Mouse (Mus musculus) adrenal gland, postnatal 14 days (tissue): ENCODE data around the gene Ralgapa2. TPM values are rescaled to one million over a fixed set of nuclear protein-coding genes. Genes with fewer than 3 reads are reported as not detected.

ENCODE experiments used
- DNase-seq: peaks from one replicate; pipeline ENCODE4 v3.0.0; 2021; ENCODE audit warnings: mixed read lengths
- total RNA-seq: library from RNA; stranded (reverse); gene quantifications from 2 replicates; pipeline ENCODE4 v1.2.3, GENCODE M21; 2021

Gene Ralgapa2
- total RNA-seq, 1 experiment from 2014 or later: 35.3 TPM

DNA sequence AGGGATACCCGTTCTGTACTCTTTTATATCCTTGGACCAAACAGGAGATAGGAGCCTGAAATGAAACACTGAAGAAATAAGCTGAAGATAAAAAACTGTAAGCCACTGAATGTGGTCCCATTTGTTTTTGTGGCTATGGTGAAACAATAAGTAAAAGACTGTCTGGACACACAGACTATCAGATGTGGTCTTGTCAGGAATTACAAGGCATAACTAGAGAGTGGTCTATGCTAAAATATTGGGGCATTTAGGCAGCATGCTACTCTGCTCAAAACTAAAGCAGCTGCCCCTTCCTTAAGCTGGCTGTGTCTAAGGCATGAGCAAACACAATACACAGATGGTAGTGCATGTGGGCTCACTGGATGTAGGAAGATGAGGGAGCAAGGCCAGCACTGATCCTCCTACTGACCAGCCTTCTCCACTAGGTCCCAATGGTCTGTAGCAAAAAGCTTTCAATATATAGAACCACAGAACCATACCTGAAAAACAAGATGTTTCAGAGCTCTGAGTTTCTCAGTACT, 211.6 kb downstream of the Ralgapa2 start:
- no peak for DNase-seq

DNA sequence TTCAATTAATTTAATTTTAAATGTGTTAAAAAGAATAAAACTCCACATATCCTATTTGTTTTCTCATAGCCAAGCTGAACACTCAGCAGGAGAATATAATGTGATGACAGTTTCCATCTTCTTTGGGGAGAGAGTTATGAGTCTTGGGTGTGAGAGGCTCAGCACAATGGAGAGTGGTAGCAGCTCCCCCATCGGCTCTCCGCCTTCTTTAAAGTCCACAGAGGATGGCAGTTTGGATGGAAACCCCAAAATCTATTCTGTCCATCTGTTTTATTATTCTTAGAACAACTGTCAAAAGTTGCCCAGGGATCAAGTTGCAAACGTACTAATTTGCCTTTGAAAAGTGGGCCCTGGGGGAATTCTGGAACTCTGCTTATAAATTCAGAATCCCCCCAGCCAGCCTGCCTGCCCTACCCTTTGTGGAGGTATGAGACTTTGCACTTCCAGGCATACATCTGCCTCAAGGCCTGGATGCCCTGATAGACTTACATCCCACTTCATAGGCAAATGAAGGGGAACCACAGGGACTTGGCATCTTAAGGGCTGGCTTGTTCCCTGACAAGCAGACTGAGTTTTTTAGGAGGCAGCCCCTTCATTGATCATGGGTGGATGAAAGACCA, 212.2 kb downstream of the Ralgapa2 start:
- no peak for DNase-seq

DNA sequence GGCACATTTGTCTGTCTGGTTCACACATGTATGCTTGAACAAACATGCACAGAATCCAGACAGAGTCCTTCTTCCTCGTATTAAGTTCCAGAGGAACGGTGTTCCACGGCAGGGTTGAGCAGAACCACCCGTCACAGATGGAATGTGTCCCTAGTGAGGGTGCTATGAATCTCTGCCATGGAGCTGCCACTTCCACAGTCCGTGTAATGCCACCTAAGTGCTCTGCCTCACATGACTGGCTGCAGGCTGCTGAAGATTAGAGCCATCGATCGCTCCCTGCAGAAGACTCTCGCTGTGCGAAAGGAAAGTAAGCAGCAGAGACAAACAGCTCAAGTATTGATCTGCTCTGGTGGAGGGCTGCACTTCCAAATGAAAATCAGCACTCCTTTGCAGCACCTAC, 218.6 kb downstream of the Ralgapa2 start:
- no peak for DNase-seq

DNA sequence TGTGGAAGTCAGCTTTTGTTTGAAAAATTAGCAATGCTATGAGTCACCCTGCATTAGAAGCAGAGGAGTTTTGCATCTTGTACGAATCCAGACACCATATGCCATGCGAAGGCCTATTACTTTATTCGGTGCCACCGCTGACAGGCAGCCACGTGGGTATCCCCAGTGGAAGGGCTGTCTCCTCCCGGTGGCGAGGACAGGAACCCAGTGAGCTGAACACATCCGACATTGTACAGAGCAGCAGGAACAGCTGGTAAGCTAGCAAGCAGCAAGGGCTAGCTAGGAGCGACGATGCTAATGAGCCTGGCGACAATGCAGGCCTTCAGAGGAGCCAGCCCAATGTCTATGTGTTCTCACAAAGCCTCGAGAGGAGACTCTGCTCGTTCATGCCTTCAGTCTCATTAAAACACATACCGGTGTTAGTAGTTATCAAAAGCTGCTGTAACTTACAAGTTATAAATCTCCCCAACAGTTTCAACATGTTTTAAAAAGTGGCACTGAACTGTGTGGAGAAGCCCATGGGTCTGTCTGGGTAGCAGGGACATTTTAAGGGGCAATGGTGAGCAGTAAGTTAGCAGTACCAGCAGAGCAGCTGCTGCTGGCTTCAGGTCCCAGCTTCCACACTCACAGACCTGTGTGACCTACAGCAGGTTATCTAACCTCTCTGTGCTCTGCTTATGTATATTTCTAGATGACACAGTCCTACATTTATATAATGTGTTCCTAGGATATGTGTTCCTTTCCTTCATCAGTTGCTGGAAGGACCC, 221.1 kb downstream of the Ralgapa2 start:
- DNase-seq: peak; percentile 13

DNA sequence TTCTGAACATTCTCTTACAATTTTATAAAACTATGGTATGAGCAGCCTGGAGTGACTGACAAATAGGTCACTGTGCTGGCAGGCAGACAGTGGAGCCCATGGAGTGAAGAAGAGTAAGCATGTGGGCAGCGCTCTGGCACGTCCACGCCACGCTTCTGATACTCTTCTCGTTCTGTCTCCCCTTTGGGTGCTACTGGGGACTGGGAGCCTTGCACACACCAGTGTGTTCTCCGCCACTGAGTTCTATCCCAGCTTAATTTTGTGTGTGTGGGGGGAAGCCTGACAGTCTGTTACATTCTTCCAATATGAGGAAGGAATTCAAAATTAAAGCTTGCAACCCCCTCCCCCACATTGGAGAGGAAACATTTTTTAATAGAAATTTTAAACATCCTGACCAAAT, 221.8 kb downstream of the Ralgapa2 start:
- DNase-seq: no peak

DNA sequence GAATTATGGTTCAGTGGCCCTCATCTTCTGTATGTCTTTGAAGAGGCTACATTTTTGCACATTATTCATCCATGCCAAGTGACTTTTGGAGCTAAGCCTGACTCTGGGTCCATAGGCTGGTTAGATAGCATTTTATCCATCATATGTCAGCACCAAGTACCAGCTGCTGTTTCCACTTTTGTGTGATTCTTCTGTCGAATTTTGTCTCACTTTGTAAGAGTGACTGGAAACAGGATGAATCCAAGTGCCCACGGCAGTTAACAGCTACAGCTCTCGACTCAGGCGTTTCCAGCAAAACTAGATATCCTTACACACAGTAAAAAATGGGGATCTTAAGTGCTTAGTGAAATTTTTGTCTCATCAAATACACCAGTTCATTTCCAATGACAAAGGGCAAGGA, 222.8 kb downstream of the Ralgapa2 start:
- DNase-seq: no peak

DNA sequence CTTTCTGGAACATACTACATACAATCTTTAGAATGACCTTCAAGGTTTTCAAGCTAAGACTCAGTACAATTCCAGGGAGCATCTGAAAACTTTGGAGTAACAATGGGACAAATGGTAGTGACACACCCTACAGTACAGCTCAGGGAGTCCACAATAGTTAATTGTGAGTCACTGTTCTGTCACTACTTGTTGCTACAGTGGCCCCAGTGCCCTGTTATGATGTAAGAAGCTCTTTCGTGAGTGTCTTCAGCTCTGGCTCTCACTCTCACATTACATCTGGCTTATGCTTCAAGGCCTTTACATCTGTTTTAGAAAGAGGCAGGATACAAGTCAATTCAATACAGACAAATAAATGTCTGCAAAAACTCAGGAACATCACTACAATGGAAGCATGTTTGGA, 223.8 kb downstream of the Ralgapa2 start:
- no peak for DNase-seq

DNA sequence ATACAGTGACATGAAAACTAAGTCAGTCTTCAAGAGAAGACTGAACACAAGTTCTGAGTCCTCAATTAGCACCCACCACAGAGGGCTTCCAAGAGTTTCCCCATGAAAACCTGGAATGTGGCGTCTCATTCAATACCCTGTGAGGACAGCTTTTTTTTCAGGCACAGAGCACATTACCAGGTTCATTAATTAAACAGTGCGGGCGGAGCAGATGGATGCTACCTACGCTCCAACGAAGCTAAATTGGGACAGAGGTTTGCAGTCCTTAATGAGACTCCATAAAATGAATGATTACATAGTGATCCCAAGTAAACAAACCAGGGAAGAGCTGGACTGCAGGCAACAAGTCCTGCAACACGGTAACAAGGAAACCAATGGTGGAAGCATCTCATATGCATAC, 224.6 kb downstream of the Ralgapa2 start:
- no peak for DNase-seq

DNA sequence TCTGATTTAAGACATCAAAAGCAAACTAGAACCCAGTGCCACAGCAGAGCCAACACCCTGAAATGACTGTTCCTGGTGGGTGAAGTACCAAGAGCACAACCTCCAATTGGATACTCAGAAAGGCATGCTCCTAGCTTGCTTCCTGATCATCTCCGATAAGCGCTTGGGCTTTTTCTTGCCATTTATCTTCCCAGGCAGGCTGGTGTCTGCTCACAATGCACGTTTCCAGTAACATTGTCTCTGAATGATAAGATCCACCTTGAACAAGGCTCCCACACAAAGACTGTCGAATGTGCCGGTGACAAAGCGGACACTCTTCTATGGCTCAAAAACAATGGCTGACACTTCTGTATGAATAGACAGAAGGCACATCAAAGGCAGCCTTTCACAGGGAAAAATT, 230.8 kb downstream of the Ralgapa2 start:
- no peak for DNase-seq

DNA sequence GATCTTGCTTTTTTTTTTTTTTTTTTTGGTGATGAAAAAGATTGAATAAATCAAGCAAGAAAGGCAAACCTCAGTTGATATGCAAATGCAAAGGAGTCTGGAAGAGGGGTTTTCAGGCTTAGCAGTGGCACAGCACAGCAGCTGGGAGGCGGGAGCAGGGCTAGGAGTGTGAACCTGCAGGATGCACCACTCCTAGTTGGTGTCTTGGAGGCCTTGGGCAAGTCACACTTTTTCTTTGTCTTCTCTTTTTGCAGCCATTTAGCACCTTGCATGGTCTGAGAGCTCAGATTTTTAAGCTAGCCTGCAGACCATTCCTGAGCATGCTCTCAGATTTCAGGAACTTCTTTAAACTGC, 231.2 kb downstream of the Ralgapa2 start:
- DNase-seq: no peak

DNA sequence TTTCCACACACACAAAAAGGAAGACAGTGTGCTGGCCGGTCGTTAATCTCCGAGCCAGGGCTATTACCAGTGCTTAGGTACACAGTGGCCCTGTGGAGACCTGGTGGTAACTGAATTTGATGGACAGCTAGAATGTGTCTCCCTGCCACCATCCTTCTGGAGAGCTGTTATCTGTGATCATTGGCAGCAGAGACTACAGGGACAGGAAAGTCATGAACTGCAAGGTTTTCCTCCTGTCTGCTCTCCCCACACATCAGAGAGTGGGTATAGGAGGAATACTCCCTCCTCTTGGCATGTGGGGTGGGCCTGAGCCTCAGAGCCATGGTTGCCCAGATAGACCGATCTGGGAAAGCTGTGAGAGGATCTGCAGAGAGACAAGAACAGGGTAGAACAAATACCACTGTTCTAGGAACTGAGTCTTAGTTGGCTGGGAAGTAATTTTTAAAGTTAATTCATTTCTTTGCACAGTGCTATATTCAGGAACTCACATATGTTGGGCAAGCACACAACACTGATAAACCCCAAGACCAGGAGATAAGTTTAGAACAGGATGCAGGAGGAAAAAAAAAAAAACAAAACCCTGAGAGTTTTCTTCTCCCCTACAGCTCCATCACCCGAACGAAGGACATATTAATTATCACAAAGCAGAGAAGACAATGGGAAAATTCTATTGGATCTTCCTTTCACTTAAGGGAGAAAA, 231.8 kb downstream of the Ralgapa2 start:
- no peak for DNase-seq

DNA sequence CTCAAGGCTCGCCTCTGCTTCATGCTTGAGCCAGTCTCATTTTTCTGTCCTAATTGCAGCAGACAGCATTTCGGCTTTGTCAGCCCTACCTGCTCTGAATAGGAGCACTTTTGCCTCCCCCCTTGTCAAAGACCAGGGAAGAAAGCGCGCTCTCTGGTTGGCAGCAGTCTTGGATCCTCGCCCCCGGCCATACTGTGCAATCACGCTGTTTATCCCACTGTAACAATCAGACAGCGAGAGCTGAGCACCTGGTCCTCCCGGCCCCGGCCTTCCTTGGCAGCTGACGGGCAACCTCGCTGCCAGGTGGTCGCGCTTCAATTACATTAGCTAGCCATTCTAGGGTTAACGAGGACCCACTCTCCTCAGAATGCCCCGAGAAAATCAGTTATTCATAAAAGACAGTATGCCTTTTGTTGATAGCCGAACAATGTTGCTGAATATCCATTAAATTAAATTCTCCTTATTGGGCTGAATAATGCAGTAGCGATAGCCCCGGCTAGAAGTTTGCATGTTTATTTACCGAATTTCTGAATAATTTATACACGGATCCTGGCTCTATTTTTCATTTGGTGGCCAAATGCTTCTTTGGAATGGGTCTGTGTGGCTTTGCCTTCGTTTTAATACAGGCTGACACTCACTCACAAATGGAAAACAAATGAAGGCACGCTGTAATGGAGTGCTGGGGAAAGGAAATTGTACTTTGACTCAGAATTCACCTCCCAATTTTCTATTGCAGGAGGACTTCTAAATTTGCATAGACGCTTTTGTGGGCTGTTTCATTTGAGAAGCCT, 232.5 kb downstream of the Ralgapa2 start:
- DNase-seq: no peak

DNA sequence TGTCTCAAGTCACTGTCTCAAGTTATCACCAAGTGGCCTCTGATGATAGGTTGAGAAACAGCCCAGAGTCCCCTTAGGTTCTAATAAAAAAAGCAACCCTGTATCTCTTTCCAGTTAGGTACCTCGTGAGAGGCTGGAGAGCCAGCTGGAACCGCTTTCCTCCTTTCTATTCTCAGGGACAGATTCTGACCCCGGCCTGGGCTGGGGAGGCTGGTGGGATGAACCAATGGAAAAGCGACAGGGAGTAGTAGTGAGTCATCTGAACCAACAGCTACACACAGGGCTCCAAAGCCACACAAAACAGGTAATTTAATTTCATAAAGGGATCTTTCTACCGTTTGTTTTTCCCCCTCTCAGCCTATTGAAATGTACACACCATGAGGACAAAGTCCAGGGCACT, 233.8 kb downstream of the Ralgapa2 start:
- DNase-seq: peak; percentile 45

DNA sequence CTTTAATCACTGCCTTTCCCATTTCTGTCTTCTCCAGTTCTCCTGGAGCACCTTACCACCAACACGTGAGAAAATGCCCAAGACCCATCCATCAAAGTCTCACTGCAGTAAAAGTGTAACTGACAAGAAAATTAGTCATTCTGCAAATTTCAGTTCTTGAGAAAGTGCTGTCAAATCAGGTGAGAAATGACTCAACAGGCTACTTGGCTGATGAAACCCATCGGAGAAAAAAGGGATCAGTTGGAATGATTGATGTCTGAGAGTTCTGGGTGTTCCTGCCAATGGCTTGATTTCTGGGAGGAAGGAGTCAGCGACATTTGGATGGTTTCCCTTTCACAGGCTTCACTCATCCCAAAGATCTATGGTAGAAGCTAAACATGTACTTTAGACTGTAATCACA, 245.6 kb downstream of the Ralgapa2 start:
- no peak for DNase-seq

DNA sequence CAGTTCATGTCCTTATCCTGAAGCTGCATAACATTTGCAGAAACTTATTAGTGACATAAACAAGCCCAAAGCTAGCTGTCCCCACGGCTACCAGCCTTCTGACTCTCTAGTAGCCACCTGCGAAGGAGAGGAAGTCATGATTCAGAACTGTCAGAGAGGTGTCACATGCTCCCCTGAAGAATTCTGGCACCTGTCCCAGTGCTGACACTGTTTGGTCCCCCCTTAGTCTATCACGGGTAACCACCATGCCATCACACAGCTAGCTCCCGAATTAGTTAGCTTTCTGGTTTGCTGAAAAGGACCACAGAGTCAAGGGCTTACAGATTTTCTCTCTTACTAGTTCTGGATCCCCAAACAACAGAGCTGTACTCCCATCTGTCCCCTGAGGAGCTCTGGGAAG, 247.1 kb downstream of the Ralgapa2 start:
- no peak for DNase-seq

DNA sequence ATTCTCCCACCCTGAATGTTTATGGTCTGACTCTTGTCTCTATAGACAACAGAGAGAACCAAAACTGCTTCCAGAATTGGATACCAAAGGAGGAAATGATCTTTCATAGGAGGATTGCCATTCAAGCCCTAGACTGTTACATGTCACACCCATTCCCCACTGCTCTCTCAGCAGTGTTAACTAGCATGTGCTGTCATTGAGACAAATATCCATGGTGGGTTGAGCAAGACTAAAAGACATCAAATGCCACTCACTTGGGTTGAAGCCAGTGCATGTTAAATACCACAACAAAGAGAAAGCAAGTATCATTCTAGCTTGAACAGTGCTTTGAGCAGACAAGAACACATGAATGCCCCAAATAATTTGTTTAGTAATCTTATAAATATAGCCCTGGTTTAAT, 249.2 kb downstream of the Ralgapa2 start:
- no peak for DNase-seq

DNA sequence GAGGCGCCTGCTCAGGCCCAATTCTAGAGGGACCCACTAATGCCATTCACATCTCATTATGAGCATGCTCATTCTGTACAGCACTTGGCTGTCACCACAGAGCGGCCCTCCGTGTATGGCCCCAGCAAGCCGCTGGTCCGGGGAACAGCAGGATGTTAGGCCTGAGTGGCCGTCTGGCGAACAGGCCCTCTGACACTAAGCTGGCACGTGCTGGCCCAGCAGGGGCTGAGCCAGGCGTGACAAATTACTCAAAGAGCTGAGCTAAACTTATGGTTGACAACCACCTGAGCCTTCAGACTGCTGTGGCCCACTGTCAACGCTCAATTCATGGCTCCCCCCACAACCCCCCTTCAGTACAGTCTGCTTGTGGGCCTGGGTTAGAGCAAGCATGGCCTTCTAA, 249.9 kb downstream of the Ralgapa2 start:
- no peak for DNase-seq

DNA sequence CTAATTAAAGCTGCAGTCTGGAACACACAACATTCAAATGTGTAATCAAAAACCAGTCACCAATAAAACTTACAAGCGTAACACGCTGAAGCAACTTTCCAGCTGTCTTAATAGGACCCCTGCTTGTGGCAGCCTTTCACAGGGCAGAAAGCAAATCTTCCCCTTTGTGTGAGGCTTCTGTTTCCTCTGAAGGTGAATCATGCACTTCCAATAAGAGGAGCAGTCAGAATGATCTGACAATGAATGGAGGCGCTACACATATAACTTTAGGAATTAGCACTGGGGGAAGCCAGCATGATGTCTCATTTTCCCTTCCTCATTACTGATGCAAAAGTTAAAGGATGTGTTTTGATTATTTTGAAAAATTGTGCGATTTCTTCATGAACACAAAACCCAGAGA, 251.0 kb downstream of the Ralgapa2 start:
- no peak for DNase-seq

DNA sequence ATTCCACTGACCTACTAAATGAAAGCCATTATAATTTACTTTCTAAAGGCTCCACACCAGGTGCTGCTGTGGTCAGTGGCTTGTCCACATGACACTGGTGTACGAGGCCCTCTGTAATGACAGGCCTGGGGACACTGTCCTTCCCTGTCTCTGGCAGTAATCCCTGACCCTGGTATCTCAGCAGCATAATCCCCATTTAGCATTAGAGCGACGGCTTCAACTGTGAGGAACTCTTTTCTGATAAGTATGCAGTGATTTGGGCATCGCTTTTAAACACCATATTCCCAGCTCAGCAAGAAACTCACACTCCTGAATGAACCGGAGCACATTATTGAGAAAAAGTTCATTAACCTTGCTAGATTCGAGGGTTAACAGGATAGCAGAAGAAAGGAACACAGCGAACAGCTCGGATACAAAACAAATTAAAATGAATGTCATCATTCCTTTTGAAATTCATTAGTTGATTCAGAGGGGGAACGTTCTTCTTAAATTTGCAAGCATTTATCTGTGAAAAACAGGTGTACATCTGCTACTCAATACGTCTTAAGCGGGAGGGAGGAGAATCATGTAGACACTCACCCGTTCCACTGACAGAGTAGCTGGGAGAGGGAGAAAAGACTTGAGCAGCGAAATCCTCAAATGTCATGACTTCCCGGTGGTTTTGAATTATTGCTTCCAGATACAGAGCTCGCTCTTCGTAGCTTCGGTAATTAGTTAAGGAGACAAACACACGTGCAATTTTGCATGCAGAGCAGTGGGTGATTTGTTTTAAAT, 252.2 kb downstream of the Ralgapa2 start:
- no peak for DNase-seq

DNA sequence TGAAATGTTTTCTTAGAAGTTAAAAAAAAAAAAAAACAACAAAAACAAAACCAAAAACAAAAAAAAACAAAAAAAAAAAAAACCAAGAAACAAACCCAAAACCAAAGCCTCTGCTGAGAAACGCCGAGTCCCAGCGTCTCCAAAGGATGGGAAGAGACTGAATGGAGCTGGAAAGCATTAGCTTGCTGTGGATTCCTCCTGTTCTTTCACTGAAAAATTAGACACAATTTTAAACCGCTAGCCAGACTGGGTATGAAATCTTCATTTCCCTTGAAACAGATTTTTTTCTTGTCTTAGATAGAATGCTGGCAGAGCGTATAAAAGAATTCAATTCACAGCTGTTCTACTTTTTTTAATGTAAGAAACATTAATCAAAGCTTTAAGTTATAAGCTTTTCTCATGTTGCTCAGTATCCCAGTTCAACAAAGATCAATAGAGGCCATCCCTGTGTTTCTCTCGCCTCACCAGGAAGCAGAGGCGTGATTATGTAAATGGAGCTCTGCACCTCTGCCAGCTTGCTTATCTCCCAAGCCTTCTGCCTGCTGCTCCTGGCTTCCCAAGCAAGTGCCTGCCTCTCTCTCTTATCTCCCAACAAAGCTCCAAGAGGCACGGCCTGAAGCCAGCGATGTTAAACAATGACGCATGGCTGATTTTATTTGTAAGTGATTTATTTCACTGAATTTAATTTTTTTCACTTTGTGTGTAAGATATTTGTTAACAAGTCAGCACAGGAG, 253.2 kb downstream of the Ralgapa2 start:
- no peak for DNase-seq

DNA sequence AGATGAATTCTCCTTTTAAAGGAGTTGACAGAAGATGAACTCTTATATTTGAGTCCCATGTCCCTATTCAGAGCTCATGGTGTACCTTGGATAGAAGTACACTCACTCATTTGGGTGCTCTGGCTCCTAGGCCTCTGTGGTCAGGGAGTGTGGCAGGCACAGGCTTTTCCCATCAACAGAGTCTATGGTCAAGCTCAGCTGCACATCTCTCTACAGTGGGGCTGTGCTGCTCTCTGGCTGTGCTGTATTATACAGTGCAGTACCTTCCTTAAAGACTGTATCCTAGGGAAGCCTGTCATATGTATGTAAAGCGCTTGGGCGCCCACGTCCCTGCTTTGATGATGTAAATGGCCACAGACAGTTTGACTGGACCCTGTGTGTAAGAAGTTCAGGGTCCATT, 254.5 kb downstream of the Ralgapa2 start:
- DNase-seq: no peak
